Mouse (Mus musculus) stomach, embryonic 15.5 days (tissue): ENCODE results near the gene Clnk. TPM values are rescaled to one million over a fixed set of nuclear protein-coding genes. Genes with fewer than 3 reads are reported as not detected.

Experiments used
- ATAC-seq: fragments of 200-750 bp; cut with Nextera tagmentation; 2 replicates; pipeline ENCODE4 v1.8.0; 2017; ENCODE audit warnings: low read depth, moderate number of reproducible peaks, moderate TSS enrichment; ENCODE audit not compliant: insufficient read depth, low FRiP score
- H3K27ac ChIP-seq: fragments of 300-500 bp; sonication (generic); 2 replicates; pipeline ENCODE4 v1.5.1; 2015; ENCODE audit warnings: mild to moderate bottlenecking, inconsistent platforms
- H3K27me3 ChIP-seq: fragments of 300-500 bp; sonication (generic); replicated peaks from 2 replicates; pipeline ENCODE4 v1.6.1; 2015; ENCODE audit warnings: inconsistent platforms
- H3K36me3 ChIP-seq: fragments of 300-500 bp; sonication (generic); 2 replicates; pipeline ENCODE4 v1.6.1; 2015; ENCODE audit warnings: inconsistent platforms
- H3K4me1 ChIP-seq: fragments of 300-500 bp; sonication (generic); 2 replicates; pipeline ENCODE4 v1.6.1; 2015; ENCODE audit warnings: inconsistent platforms
- H3K4me2 ChIP-seq: fragments of 300-500 bp; sonication (generic); 2 replicates; pipeline ENCODE4 v1.6.1; 2015; ENCODE audit warnings: mild to moderate bottlenecking, inconsistent platforms
- H3K4me3 ChIP-seq: fragments of 300-500 bp; sonication (generic); replicated peaks from 2 replicates; pipeline ENCODE4 v1.5.1; 2015; ENCODE audit warnings: inconsistent platforms
- H3K9ac ChIP-seq: fragments of 300-500 bp; sonication (generic); 2 replicates; pipeline ENCODE4 v1.6.1; 2015; ENCODE audit warnings: inconsistent platforms
- H3K9me3 ChIP-seq: fragments of 300-500 bp; sonication (generic); 2 replicates; pipeline ENCODE4 v1.6.1; 2016; ENCODE audit warnings: inconsistent platforms
- WGBS: fragments of 180-500 bp; shearing (Covaris S2); methylation state at CpG from one replicate; pipeline ENCODE4 v1.1.7; 2015; 5-methylcytosine and 5-hydroxymethylcytosine counted together
- polyA plus RNA-seq: library from polyadenylated mRNA; unstranded; fragments of >200 nt; fragmentation: Nextera tagmentation; extraction: Ambion mirVana; gene quantifications from 2 replicates; pipeline ENCODE4 v1.2.1, GENCODE M21; 2015

Clnk gene
- polyA plus RNA-seq, 1 experiment from 2014 or later: 0.30 TPM

DNA sequence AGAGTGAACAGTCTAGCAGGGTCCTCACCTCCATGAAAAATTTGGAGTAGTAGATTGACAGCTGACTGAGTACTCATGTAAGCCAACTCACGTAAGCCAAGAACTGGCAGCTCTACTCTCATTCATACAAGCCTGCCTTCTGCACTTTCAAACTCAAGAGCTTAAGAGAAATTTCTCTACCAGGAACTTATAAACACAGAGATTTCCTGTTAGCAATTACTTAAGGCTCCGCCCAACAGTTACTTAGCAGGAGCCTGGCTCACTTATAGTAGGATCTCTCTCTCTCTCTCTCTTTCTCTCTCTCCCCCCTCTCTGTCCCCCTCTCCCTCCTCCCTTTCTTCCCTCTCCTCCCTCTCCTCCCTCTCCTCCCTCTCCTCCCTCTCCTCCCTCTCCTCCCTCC lies 32.3 kb downstream of the Clnk start:
- H3K4me3 ChIP-seq: no peak overlapping the region
- WGBS: 52% methylated on average over 2 of the region's 2 CpGs

GRCm38 (mm10) chr5:38839981-38840380 lies 36.6 kb downstream of the Clnk start:
- WGBS: 97% methylated on average over 1 of the region's 1 CpGs
- Histone ChIP-seq H3K9me3 (no peaks in the 10 kb centered on the region), H3K9ac (no peak overlapping the region), H3K4me1 (no peaks in the 10 kb centered on the region), H3K4me2 (no peak overlapping the region), H3K4me3 (no peak overlapping the region), H3K27me3 (no peaks in the 10 kb centered on the region), H3K36me3 (no peaks in the 10 kb centered on the region), H3K27ac (no peak overlapping the region)
- no peak for ATAC-seq

More for the DNA sequence above, 32.3 kb downstream of the Clnk start:
- Histone ChIP-seq H3K9ac (no peak overlapping the region), H3K27me3 (no peaks in the 10 kb centered on the region), H3K4me2 (no peak overlapping the region), H3K9me3 (no peaks in the 10 kb centered on the region), H3K36me3 (no peaks in the 10 kb centered on the region), H3K27ac (no peak overlapping the region), H3K4me1 (no peaks in the 10 kb centered on the region)
- no peak; the same call in 1 of the 2 replicates for ATAC-seq

- no peak for ATAC-seq
- H3K9ac ChIP-seq: no peak overlapping the region
- no peaks in the 10 kb centered on the region for H3K9me3 ChIP-seq
- no peak overlapping the region for H3K27ac ChIP-seq
- H3K27me3 ChIP-seq: no peaks in the 10 kb centered on the region
- H3K4me1 ChIP-seq: no peaks in the 10 kb centered on the region
- no peaks in the 10 kb centered on the region for H3K36me3 ChIP-seq
- no peak overlapping the region for H3K4me3 ChIP-seq
- H3K4me2 ChIP-seq: no peak overlapping the region
- WGBS: 74% methylated on average over 6 of the region's 6 CpGs
Measured at GRCm38 (mm10) chr5:38827310-38827709, 49.3 kb downstream of the Clnk start.

- Histone ChIP-seq H3K36me3 (no peaks in the 10 kb centered on the region), H3K9ac (no peak overlapping the region), H3K27ac (no peak overlapping the region), H3K4me3 (no peak overlapping the region), H3K9me3 (no peaks in the 10 kb centered on the region), H3K4me2 (no peak overlapping the region), H3K27me3 (no peaks in the 10 kb centered on the region), H3K4me1 (no peaks in the 10 kb centered on the region)
- no peak for ATAC-seq
- WGBS: 87% methylated on average over 5 of the region's 5 CpGs
Measured at GRCm38 (mm10) chr5:38826586-38826985, 50.0 kb downstream of the Clnk start.

DNA sequence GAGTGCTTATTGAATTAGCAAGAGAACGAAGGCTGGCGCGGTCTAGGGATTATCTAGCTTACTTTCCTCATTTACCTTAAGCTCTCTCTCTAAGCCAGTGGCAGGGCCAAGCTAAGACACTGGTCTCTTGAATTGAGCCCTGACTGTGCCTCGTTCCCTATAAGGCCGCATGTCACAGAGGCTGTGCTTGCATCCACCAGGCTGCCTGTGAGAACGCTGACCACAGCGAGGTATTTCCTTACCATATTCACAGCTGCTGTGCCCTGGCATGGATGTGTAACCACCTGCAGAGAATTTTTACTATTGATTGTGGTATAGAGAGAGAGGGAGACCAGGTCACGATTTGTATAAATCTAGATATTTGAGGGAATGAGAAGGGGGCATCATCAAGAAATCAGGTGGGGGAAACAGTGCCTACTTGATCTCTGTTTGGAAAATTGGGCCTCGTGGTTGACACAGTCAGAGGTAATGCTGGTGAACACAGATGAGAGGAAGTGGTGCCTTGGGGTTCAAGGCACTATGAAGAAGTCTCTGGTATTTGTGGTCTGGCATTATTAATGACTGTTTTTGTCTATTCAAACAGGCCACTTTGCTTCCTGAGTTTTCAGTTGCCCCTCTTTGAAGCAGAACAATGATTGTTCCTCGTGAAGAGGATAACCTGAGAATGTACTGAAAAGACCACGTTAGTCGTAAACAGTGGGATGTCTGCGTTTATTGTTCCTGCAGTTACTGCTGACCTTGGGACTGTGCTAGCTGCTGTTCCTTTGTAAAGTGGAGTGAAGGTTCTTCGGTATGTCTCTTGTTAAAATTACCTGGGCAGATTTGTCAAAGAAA lies 52.3 kb downstream of the Clnk start:
- Histone ChIP-seq H3K9me3 (no peaks in the 10 kb centered on the region), H3K4me3 (no peak overlapping the region), H3K36me3 (no peaks in the 10 kb centered on the region), H3K27ac (no peak overlapping the region), H3K4me2 (no peak overlapping the region), H3K9ac (no peak overlapping the region), H3K4me1 (no peaks in the 10 kb centered on the region), H3K27me3 (no peaks in the 10 kb centered on the region)
- WGBS: 59% methylated on average over 14 of the region's 14 CpGs
- ATAC-seq: no peak

GRCm38 (mm10) chr5:38813391-38814109 lies 63.1 kb downstream of the Clnk start:
- no peak overlapping the region for H3K4me3 ChIP-seq
- H3K9me3 ChIP-seq: no peaks in the 10 kb centered on the region
- no peak overlapping the region for H3K4me2 ChIP-seq
- H3K4me1 ChIP-seq: no peaks in the 10 kb centered on the region; the same call in 1 of the 2 replicates
- no peak overlapping the region for H3K27ac ChIP-seq
- H3K9ac ChIP-seq: no peak overlapping the region
- WGBS: 49% methylated on average over 9 of the region's 9 CpGs
- no peaks in the 10 kb centered on the region for H3K36me3 ChIP-seq
- H3K27me3 ChIP-seq: no peaks in the 10 kb centered on the region
- ATAC-seq: no peak

DNA sequence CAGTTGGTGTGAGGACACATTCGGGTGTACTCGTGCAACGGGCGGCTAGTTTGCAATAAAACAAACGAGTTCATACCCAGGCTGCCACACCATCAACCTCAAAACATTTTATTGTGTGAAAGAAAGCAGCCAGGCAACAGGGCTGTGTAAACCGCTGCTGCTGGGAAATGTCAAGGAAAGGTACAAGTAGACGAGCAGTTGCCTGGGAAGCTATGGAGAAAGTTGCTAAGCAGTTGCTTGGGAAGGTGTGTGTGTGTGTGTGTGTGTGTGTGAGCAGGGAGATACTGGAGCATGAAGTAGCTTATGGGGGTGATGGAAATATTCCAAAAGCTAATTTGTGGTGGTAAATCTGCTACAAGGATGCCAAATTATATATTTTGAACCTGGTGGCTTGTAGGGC lies 63.7 kb downstream of the Clnk start:
- H3K9me3 ChIP-seq: no peaks in the 10 kb centered on the region
- H3K4me1 ChIP-seq: no peaks in the 10 kb centered on the region; the same call in 1 of the 2 replicates
- ATAC-seq: no peak
- no peaks in the 10 kb centered on the region for H3K27me3 ChIP-seq
- no peak overlapping the region for H3K27ac ChIP-seq
- H3K9ac ChIP-seq: no peak overlapping the region
- no peak overlapping the region for H3K4me3 ChIP-seq
- no peaks in the 10 kb centered on the region for H3K36me3 ChIP-seq
- 70% methylated on average over 7 of the region's 7 CpGs for WGBS
- H3K4me2 ChIP-seq: no peak overlapping the region

DNA sequence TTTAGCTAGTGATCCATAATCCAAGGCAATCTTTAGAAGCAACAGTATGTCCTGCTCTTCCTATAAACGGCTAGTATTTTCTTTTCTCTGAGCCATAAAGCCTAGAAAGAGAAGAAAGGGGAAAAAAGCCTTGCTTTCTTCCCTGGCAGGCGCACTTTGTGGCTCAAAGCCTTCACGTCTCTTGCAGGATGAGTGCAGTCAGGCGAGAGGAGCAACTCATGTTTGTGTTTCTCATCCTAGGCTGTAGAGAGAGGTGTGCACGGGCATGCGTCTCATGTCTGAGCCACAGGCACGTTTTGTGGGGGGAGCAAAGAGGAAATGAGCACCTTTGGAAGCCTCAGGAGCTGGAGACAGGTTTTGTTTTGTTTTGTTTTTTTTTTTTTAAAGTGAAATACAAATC lies 64.2 kb downstream of the Clnk start:
- Histone ChIP-seq H3K4me3 (no peak overlapping the region), H3K4me2 (no peak overlapping the region)

DNA sequence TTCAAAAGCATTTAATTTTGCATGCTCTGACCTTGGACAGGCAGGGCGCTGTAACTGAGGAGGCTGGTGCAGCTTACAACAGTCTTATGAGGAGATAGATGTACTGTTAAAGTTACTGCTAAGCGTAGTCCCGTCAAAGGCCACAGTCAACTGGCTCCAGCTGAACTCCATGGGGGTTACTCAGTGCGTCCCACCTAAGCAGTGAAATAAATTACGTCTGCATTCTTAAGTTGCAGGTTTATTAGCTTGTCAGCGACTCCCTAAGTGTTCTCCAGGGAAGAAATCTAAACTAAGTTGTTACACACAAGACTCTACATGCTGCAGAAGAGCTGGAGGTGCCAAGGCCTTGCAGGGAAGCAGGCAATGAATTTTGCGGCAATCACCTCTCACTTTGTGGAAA lies 77.7 kb downstream of the Clnk start:
- H3K4me3 ChIP-seq: no peak overlapping the region
- H3K9me3 ChIP-seq: no peaks in the 10 kb centered on the region
- ATAC-seq: no peak
- no peak overlapping the region for H3K9ac ChIP-seq
- H3K36me3 ChIP-seq: no peaks in the 10 kb centered on the region
- no peak overlapping the region for H3K4me2 ChIP-seq
- H3K4me1 ChIP-seq: no peaks in the 10 kb centered on the region
- H3K27ac ChIP-seq: no peak overlapping the region
- H3K27me3 ChIP-seq: no peaks in the 10 kb centered on the region
- WGBS: 63% methylated on average over 7 of the region's 7 CpGs

More for the DNA sequence above, 64.2 kb downstream of the Clnk start:
- Histone ChIP-seq H3K27me3 (no peaks in the 10 kb centered on the region), H3K36me3 (no peaks in the 10 kb centered on the region), H3K9ac (no peak overlapping the region), H3K9me3 (no peaks in the 10 kb centered on the region), H3K27ac (no peak overlapping the region), H3K4me1 (no peaks in the 10 kb centered on the region; the same call in 1 of the 2 replicates)
- no peak for ATAC-seq
- WGBS: 62% methylated on average over 7 of the region's 7 CpGs

- Histone ChIP-seq H3K4me3 (no peak overlapping the region), H3K4me2 (no peak overlapping the region), H3K4me1 (no peaks in the 10 kb centered on the region), H3K9me3 (no peaks in the 10 kb centered on the region), H3K9ac (no peak overlapping the region), H3K27ac (no peak overlapping the region), H3K36me3 (no peaks in the 10 kb centered on the region), H3K27me3 (no peaks in the 10 kb centered on the region)
- ATAC-seq: no peak
- WGBS: 45% methylated on average over 11 of the region's 11 CpGs
Measured at GRCm38 (mm10) chr5:38795139-38795538, 81.5 kb downstream of the Clnk start.

- ATAC-seq: no peak
- Histone ChIP-seq H3K4me3 (no peak overlapping the region), H3K27ac (no peak overlapping the region), H3K9ac (no peak overlapping the region), H3K27me3 (no peaks in the 10 kb centered on the region), H3K4me1 (no peaks in the 10 kb centered on the region), H3K36me3 (no peaks in the 10 kb centered on the region), H3K9me3 (no peaks in the 10 kb centered on the region), H3K4me2 (no peak overlapping the region)
- WGBS: 79% methylated on average over 2 of the region's 2 CpGs
Measured at GRCm38 (mm10) chr5:38791116-38791515, 85.5 kb downstream of the Clnk start.

DNA sequence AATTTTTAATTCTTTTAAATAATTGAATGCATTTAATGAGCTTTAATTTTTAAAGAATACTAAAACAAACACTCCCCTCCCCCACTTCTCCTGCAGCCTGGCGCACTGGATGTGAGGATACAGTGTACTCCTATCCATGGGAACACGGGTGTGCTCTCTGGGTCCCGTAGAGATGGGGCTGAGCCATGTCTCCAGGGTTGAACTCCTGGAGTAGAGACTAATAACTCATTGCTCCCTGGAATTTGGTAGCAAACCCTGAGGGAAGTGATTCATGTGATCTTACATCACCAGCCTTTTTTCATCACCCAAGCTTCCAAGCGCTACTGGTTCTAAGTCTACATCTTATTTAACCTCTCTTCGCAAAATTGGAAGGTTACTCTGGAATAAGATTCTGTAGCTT lies 87.8 kb downstream of the Clnk start:
- Histone ChIP-seq H3K9ac (no peak overlapping the region), H3K36me3 (no peaks in the 10 kb centered on the region), H3K27me3 (no peaks in the 10 kb centered on the region), H3K4me2 (no peak overlapping the region), H3K27ac (no peak overlapping the region), H3K4me3 (no peak overlapping the region), H3K9me3 (no peaks in the 10 kb centered on the region), H3K4me1 (no peaks in the 10 kb centered on the region)
- WGBS: 79% methylated on average over 5 of the region's 5 CpGs
- ATAC-seq: no peak
